Mouse (Mus musculus): ENCODE data around the gene Tubgcp2.

- TF ChIP-seq EP300 (IDR thresholded peaks at IDR 0.05; ENCODE audit: low read depth) (no peak), CTCF (IDR thresholded peaks at IDR 0.05; ENCODE audit: low read depth) (no peak)
Observed at GRCm38 (mm10) chr7:139992406-139992805, 44.1 kb downstream of the Tubgcp2 start, which contains the start of gene Adam8.
